Mouse (Mus musculus): ENCODE measurements around the gene Unc13a. TPM values are rescaled to one million over a fixed set of nuclear protein-coding genes. Genes with fewer than 3 reads are reported as not detected.

Unc13a gene
- polyA plus RNA-seq, 1 experiment from 2014 or later = 0.47 TPM

DNA sequence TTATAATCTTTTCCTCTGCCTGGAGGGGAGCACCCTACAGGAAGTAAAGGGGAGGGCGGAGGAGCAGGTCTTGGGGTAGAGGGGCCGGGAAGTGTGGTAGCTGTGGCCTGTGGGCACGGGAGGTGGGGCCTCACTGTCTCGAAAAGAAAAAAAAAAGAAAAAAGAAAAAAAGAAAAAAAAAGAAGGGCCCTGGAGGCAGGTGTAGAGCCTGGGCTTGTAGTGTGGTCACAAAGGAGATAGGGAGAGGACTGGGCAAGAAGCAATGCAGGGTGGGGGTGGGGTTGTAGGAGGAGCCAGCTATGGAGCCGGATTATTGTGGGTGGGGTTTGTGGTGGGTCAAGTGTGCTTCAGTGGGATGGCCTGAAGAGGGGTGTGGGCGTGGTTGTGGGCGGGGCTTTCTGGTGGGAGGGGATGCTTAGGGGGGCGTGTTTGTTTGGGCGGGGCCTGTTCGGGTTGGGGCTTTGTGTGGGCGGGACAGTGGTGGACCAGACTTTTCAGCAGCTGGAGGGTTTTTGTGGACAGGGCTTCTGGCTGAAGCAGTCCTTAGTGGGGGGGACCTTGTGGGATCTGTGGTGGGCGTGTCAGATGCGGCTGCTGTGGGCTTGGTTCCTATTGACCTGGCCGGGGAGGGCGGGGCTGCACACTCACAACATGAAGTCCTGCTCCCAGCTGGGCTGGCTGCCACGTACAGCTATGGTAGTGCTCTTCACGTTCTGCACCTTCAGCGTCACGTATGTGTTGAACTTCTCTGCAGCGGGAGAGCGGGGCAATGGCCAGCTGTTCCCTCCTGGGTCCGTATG lies 6.0 kb downstream of the Unc13a start:
- WGBS = 5% methylated on average over 22 of the region's 22 CpGs
- peak; percentile 58 for ATAC-seq (ENCODE audit: insufficient number of reproducible peaks, low FRiP score)
- Histone ChIP-seq H3K4me2 (peak overlapping the region; percentile 61), H3K4me1 (replicated peaks) (peaks cover 47% of the 10 kb centered on the region), H3K9ac (peak overlapping the region; percentile 8; the same call in 1 of the 2 replicates), H3K4me3 (peak overlapping the region; percentile 21), H3K36me3 (no peaks in the 10 kb centered on the region), H3K27me3 (replicated peaks) (peaks cover 38% of the 10 kb centered on the region), H3K27ac (ENCODE audit: poor library complexity, severe bottlenecking) (no peak overlapping the region), H3K9me3 (replicated peaks) (no peaks in the 10 kb centered on the region)

DNA sequence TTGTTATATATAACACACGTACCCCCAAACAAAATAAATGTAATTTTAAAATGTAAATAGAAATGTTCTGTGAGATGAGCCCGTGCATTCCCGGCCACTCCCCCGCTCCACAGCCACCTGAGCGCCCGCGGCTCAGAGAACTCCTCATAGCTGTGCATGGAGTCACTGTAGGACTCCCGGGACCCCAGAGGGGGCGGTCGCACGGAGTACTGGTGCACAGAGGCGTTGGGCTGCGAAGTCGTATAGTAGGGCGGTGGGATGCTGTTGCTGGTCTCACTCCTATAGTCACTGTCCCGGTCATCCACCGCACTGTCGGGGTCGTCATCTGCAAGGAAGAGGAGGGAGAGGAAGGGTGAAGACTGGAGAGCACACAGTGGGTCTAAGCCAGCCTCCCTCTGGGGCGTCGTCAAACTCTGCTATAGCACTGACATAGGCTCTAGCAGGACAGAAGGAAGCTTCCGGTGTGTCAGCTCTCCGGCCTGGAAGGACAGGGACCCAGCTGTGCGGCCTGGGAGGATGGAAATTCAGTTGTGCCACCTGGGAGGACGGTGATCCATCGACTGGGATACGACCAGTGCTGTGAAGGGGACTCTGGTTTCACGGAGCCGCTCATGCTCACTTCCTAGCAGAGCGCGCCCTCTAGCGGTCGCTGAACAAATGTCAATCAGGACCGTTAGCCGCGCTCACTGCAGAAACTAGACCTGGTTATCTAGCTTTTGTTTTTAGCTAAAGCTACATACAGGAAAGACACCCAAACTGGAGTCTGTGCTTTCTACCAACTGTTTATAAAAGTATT lies 11.0 kb downstream of the Unc13a start:
- 8% methylated on average over 36 of the region's 36 CpGs for WGBS
- H3K27me3 ChIP-seq (replicated peaks) = peaks cover 88% of the 10 kb centered on the region

DNA sequence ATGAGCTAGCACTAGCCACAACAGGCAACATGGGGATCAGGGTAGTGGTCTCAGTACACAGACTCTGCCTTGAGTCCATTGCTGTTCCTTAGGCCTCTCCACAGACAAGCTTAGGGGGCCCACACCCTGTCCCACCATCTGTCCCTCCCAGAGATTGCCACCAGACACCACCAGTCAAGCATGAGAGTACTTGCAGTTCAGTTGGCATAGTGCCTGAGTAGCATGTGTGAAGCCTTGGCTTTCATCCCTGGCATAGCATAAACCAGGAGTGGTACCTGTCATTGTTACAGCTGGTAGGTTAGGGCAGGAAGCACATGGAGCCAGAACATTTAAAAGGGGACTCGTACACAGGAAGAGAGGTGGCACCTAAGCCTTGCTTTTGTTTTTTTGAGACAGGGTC lies 11.8 kb downstream of the Unc13a start:
- ATAC-seq (ENCODE audit: insufficient number of reproducible peaks, low FRiP score) = no peak
- H3K9me3 ChIP-seq (replicated peaks) = no peaks in the 10 kb centered on the region
- H3K27me3 ChIP-seq (replicated peaks) = peaks cover 96% of the 10 kb centered on the region
- H3K9ac ChIP-seq = no peak overlapping the region
- H3K36me3 ChIP-seq = no peaks in the 10 kb centered on the region
- no peak overlapping the region for H3K27ac ChIP-seq (ENCODE audit: poor library complexity, severe bottlenecking)
- no peak overlapping the region for H3K4me2 ChIP-seq
- H3K4me3 ChIP-seq = no peak overlapping the region
- H3K4me1 ChIP-seq (replicated peaks) = peaks cover 3% of the 10 kb centered on the region
- WGBS = 52% methylated on average over 1 of the region's 1 CpGs

More for the DNA sequence above, 11.0 kb downstream of the Unc13a start:
- Histone ChIP-seq H3K4me2 (no peak overlapping the region), H3K36me3 (no peaks in the 10 kb centered on the region), H3K4me1 (replicated peaks) (peaks cover 9% of the 10 kb centered on the region; the same call in 1 of the 2 replicates), H3K4me3 (no peak overlapping the region), H3K27ac (ENCODE audit: poor library complexity, severe bottlenecking) (no peak overlapping the region), H3K9ac (no peak overlapping the region), H3K9me3 (replicated peaks) (no peaks in the 10 kb centered on the region)
- ATAC-seq (ENCODE audit: insufficient number of reproducible peaks, low FRiP score) = 0 out of 2 replicates have a peak, but pooled peaks have one; percentile 20

DNA sequence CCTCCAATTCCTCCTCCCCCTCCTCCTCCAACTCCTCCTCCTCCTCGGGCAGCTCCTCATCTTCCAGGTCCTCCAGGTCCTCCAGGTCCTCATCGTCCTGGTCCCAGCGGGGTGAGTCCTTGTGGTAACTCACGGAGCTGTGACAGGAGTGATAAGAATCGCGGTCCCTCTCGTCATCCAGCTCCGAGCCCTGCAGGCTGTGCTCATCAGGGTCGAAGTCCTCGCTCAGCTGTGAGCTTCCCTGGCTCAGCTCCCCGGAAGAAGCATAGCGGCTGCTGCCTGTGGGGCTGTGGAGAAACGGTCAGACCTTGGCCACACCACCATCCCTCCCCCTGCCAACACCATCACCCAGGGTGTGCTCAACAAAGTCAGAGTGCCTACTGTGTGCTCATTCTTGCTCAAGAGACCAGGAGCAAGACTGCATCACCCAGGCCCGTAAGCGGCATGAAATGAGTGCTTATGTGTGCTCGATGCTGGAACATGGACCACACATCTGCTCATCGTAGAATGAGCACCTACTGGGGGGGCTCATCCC lies 13.0 kb downstream of the Unc13a start:
- WGBS = 27% methylated on average over 17 of the region's 17 CpGs

DNA sequence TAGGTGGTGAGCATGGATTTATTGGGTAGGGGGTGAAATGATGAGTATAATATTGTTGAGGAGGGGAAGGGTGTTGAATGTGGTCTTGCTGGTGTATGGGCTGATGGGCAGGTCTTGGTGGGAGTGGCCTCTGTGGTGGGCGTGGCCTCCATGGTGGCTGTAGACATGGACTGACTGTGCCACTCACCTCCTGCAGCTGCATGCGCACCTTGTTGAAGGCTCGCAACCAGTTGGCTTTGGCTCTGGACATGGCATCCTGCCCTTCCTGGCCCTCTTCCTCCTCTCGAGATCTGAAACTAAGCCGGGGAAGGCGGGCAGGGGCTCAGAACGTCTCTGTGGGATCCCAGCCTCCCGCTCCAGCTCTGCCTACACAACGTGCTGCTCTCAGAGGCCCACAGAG lies 13.7 kb downstream of the Unc13a start:
- H3K27me3 ChIP-seq (replicated peaks) = peaks cover 98% of the 10 kb centered on the region
- H3K27ac ChIP-seq (ENCODE audit: poor library complexity, severe bottlenecking) = no peak overlapping the region
- no peaks in the 10 kb centered on the region for H3K9me3 ChIP-seq (replicated peaks)
- H3K36me3 ChIP-seq = no peaks in the 10 kb centered on the region
- H3K4me1 ChIP-seq (replicated peaks) = peaks cover 7% of the 10 kb centered on the region
- ATAC-seq (ENCODE audit: insufficient number of reproducible peaks, low FRiP score) = no peak
- H3K4me2 ChIP-seq = no peak overlapping the region
- no peak overlapping the region for H3K9ac ChIP-seq
- no peak overlapping the region for H3K4me3 ChIP-seq
- WGBS = 25% methylated on average over 9 of the region's 9 CpGs

More for the DNA sequence above, 13.0 kb downstream of the Unc13a start:
- no peak overlapping the region for H3K9ac ChIP-seq
- ATAC-seq (ENCODE audit: insufficient number of reproducible peaks, low FRiP score) = no peak
- no peak overlapping the region for H3K4me3 ChIP-seq
- H3K27me3 ChIP-seq (replicated peaks) = peaks cover 98% of the 10 kb centered on the region
- no peak overlapping the region for H3K27ac ChIP-seq (ENCODE audit: poor library complexity, severe bottlenecking)
- peaks cover 7% of the 10 kb centered on the region for H3K4me1 ChIP-seq (replicated peaks)
- H3K36me3 ChIP-seq = no peaks in the 10 kb centered on the region
- H3K9me3 ChIP-seq (replicated peaks) = no peaks in the 10 kb centered on the region
- no peak overlapping the region for H3K4me2 ChIP-seq

DNA sequence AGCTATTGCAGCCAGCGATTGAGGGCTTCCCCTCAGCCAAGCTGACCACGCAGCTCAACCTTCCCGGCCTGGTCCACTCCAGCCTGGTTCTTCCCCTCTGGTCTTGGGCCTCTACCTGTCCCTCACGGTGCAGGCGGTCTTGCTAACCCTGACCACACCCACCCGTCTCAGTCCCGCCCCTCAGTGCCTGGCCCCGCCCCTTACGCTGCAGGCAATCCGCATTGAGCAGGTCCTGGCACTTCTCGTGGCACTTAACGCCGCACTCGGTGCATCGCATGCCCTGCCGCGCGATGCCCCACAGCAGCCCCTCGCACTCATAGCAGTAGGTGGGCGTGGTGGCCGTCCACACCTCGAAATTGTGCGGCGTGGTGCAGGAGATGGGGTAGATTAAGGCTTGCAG lies 17.0 kb downstream of the Unc13a start:
- Histone ChIP-seq H3K9ac (no peak overlapping the region), H3K4me2 (peak overlapping the region; percentile 45), H3K9me3 (replicated peaks) (no peaks in the 10 kb centered on the region), H3K4me3 (peak overlapping the region; percentile 15; the same call in 1 of the 2 replicates), H3K4me1 (replicated peaks) (peaks cover 5% of the 10 kb centered on the region), H3K27me3 (replicated peaks) (peaks cover 90% of the 10 kb centered on the region), H3K36me3 (no peaks in the 10 kb centered on the region), H3K27ac (ENCODE audit: poor library complexity, severe bottlenecking) (no peak overlapping the region)
- ATAC-seq (ENCODE audit: insufficient number of reproducible peaks, low FRiP score) = peak; percentile 16; the same call in 1 of the 2 replicates
- WGBS = 3% methylated on average over 24 of the region's 24 CpGs

GRCm38 (mm10) chr8:71645510-71645909 lies 26.0 kb downstream of the Unc13a start:
- WGBS = 75% methylated on average over 9 of the region's 9 CpGs
- no peak overlapping the region for H3K27ac ChIP-seq (ENCODE audit: poor library complexity, severe bottlenecking)
- no peak overlapping the region for H3K4me3 ChIP-seq
- H3K4me2 ChIP-seq = no peak overlapping the region
- ATAC-seq (ENCODE audit: insufficient number of reproducible peaks, low FRiP score) = no peak
- no peaks in the 10 kb centered on the region for H3K9me3 ChIP-seq (replicated peaks)
- no peaks in the 10 kb centered on the region for H3K36me3 ChIP-seq
- H3K27me3 ChIP-seq (replicated peaks) = peaks cover 11% of the 10 kb centered on the region
- no peaks in the 10 kb centered on the region for H3K4me1 ChIP-seq (replicated peaks)
- no peak overlapping the region for H3K9ac ChIP-seq

DNA sequence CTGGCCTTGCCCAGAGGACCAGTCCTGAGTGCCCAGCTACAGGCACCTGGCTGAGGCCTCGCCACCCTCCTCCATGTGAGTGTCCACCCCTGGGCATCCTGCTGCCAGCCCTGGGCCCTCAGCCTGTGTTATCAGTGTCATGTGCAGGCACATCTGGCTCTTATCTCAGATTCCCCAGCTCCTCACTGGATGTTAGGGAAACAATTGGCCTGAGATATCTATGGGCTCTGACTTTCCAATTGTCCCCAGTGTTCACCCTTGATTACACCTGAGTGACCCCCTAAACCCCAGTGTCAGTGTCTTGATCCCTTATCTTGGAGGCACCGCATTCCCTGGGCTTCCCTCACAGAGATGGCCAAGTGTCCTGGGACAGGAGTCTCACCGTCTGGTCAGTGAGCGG lies 32.2 kb downstream of the Unc13a start:
- H3K27ac ChIP-seq (ENCODE audit: poor library complexity, severe bottlenecking) = no peak overlapping the region
- no peak overlapping the region for H3K4me3 ChIP-seq
- H3K9me3 ChIP-seq (replicated peaks) = no peaks in the 10 kb centered on the region
- H3K9ac ChIP-seq = no peak overlapping the region
- no peak overlapping the region for H3K4me2 ChIP-seq
- WGBS = 73% methylated on average over 4 of the region's 4 CpGs
- H3K4me1 ChIP-seq (replicated peaks) = 0 out of 2 replicates have a peak, but pooled peaks cover 4% of the 10 kb centered on the region
- ATAC-seq (ENCODE audit: insufficient number of reproducible peaks, low FRiP score) = no peak
- H3K36me3 ChIP-seq = no peaks in the 10 kb centered on the region
- H3K27me3 ChIP-seq (replicated peaks) = peaks cover 26% of the 10 kb centered on the region

DNA sequence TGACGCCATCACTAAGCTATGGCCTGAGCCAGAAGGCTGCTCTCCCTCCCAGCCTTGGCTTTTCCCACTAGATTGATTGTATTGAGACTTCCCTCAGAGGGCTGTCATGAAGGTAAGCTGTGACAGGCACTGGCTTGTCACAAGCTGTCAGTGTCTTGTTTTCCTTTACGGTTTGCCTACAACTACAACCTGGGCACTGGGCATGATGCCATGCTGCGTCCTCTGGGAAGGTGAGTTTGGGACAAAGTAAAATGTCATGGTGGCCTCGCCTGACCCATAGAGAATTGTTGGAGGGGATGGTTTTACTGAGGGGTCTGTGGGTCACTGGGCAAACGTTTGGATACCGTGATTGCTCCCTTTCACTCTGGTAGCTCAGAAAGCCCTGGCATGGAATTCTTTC lies 33.2 kb downstream of the Unc13a start:
- H3K9me3 ChIP-seq (replicated peaks) = peaks cover 3% of the 10 kb centered on the region
- H3K4me3 ChIP-seq = no peak overlapping the region
- 0 out of 2 replicates have a peak, but pooled peaks cover 4% of the 10 kb centered on the region for H3K4me1 ChIP-seq (replicated peaks)
- peaks cover 36% of the 10 kb centered on the region for H3K27me3 ChIP-seq (replicated peaks)
- no peaks in the 10 kb centered on the region for H3K36me3 ChIP-seq
- WGBS = 66% methylated on average over 6 of the region's 6 CpGs
- no peak overlapping the region for H3K27ac ChIP-seq (ENCODE audit: poor library complexity, severe bottlenecking)
- no peak overlapping the region for H3K4me2 ChIP-seq
- no peak overlapping the region for H3K9ac ChIP-seq
- no peak for ATAC-seq (ENCODE audit: insufficient number of reproducible peaks, low FRiP score)

GRCm38 (mm10) chr8:71637149-71638095 lies 34.1 kb downstream of the Unc13a start:
- ATAC-seq (ENCODE audit: insufficient number of reproducible peaks, low FRiP score) = no peak

More at GRCm38 (mm10) chr8:71637149-71638095, 34.1 kb downstream of the Unc13a start:
- peaks cover 12% of the 10 kb centered on the region for H3K9me3 ChIP-seq (replicated peaks)
- 47% methylated on average over 8 of the region's 8 CpGs for WGBS
- no peaks in the 10 kb centered on the region for H3K36me3 ChIP-seq
- no peak overlapping the region for H3K27ac ChIP-seq (ENCODE audit: poor library complexity, severe bottlenecking)
- peaks cover 45% of the 10 kb centered on the region for H3K27me3 ChIP-seq (replicated peaks)
- 0 out of 2 replicates have a peak, but pooled peaks cover 4% of the 10 kb centered on the region for H3K4me1 ChIP-seq (replicated peaks)
- H3K9ac ChIP-seq = no peak overlapping the region
- no peak overlapping the region for H3K4me3 ChIP-seq
- no peak overlapping the region for H3K4me2 ChIP-seq
